Mouse (Mus musculus) brain, adult 10 weeks (tissue): ENCODE data around the gene Rfc3. TPM values are rescaled to one million over a fixed set of nuclear protein-coding genes. Genes with fewer than 3 reads are reported as not detected.

Experiments used
- polyA plus RNA-seq: library from polyadenylated mRNA; stranded (reverse); fragments of 350-450 nt; fragmentation: Illumina TruSeq; extraction: RNeasy Lipid Tissue Mini Kit (QIAGEN cat#74804); gene quantifications from one replicate; pipeline ENCODE4 v1.2.3, GENCODE M21; 2015; ENCODE audit warnings: low read depth, low replicate concordance

Rfc3 gene
- 12.2 TPM for polyA plus RNA-seq

DNA sequence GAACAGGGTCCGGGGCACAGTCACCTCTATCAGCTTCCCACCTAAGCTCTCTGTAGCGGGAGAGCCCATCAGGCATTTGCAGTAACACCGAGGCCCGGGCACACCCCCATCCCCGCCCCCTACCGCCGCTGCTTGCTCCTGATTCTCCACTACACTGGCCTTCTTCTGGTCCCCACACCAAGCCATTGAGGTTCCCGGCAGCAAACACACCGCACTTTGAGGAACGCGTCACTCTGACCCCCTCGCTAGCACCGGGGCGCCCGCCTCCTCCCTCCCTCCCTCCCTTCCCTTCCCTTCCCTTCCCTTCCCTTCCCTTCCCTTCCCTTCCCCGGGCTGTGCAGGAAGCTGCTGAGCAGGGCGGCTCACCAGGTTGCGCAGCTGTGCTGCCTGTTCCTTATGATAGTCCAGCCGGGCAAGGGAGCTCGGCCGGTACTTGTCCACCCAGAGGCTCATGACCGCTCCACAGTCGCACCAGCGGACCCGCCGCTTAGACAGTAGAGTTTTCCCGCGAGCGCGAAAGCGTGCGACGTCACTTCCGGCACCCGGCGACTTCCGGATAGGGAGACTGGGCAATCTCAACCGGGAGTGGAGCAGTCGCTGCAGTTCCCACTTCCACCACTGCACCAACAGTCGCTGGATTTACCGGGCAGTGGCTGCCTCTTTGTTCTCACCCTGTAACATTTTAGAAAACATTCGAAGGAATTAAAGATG is at the start of gene Rfc3:
Gene Rfc3, minus strand, starts transcription at position 543 of the 711 bp plus-strand sequence.

DNA sequence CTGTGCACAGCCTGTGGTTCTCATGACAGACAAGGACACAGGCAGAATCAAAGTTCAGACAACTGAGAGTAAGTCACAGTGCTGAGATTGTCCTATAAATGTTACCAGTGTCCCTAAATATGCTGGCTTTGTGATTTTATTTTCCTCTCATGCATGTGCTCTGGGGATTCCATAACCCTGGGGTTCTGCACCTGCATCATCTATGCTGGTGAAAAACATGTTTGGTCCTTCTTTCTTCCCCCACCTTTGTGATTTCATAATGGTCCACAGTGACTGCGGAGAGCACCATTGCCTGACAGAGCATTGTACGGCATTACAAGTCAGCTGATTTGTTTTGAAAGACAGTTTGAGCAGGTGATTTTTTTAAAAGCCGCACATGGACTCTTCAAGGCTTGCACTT is 45.1 kb downstream of the Rfc3 start, which contains the start of gene Vmn2r18:
Gene Vmn2r18, minus strand, starts transcription at position 101 of the 400 bp plus-strand sequence.

Other genes with a start within 250 kb of the Rfc3 start
- gene Gm42906, start 223.1 kb downstream of the Rfc3 start, polyA plus RNA-seq: not detected
- gene Vmn2r18, start 45.2 kb downstream of the Rfc3 start, polyA plus RNA-seq: not detected